Mouse (Mus musculus) liver, embryonic 14.5 days (tissue): Measurements from ENCODE around the gene Siva1.

Experiments
- CTCF ChIP-seq: IDR thresholded peaks from 2 replicates; pipeline ENCODE4 v1.5.1; 2016; ENCODE audit warnings: antibody characterized with exemption, low read depth, control low read depth
- EP300 ChIP-seq: IDR thresholded peaks from 2 replicates; pipeline ENCODE4 v1.6.1; 2016; ENCODE audit warnings: antibody characterized with exemption, low read depth

DNA sequence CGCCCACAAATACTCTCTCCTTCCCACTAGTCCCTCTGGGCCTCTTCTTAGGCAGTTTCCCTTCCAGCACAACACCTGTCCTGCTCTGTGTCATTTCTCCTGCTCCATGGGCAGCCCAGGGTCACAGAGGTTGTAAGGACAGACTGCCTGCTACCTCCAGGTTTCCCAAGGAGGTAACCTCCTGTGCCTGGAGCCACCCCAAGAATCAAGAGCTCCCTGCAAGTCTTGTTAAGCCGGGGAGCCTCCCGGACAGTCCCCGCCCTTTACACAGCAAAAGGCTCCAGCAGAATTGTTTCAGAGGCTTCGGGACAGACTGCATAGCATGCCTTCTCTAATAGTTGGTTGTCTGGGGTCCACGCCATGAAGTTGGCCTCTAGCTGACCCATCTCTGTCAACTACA is 18.0 kb upstream of the Siva1 start:
- TF ChIP-seq CTCF, result no peak
- TF ChIP-seq EP300, result no peak
